Mouse (Mus musculus): ENCODE data around the gene Ric1. TPM values are rescaled to one million over a fixed set of nuclear protein-coding genes. Genes with fewer than 3 reads are reported as not detected.
"Not testable (repeated sequence)": the region's sequence is repeated elsewhere in the genome, so short reads cannot be mapped to it uniquely, and the experiment has no call there.

Ric1 gene
- polyA plus RNA-seq, 1 experiment = 49.7 TPM

GRCm38 (mm10) chr19:29562166-29562565 is 40.1 kb downstream of the Ric1 start:
- H3K4me1 ChIP-seq (ENCODE audit: control insufficient read depth, insufficient read depth, low read length) = no peaks in the 10 kb centered on the region
- no peak overlapping the region for H3K27ac ChIP-seq (ENCODE audit: insufficient read depth, low read length)
- H3K4me3 ChIP-seq (ENCODE audit: low read depth, low read length) = no peak overlapping the region
- H3K27me3 ChIP-seq (ENCODE audit: control insufficient read depth, insufficient read depth, low read length, poor library complexity, severe bottlenecking) = no peaks in the 10 kb centered on the region
- no peak for TF ChIP-seq CTCF (IDR thresholded peaks at IDR 0.05; ENCODE audit: low read depth, low read length)
- no peak for TF ChIP-seq POLR2A (IDR thresholded peaks at IDR 0.05; ENCODE audit: insufficient read depth, low read length)
- no peak for TF ChIP-seq EP300 (IDR thresholded peaks at IDR 0.05; ENCODE audit: insufficient read depth, low read depth, low read length)
- no peaks in the 10 kb centered on the region for H3K36me3 ChIP-seq (ENCODE audit: control insufficient read depth, insufficient read depth, low read length, poor library complexity, severe bottlenecking)
- no peak overlapping the region for H3K9ac ChIP-seq (ENCODE audit: low read depth, poor library complexity, severe bottlenecking)
- no peaks in the 10 kb centered on the region for H3K9me3 ChIP-seq (replicated peaks; ENCODE audit: control insufficient read depth, insufficient read depth, low read length, poor library complexity, severe bottlenecking)

DNA sequence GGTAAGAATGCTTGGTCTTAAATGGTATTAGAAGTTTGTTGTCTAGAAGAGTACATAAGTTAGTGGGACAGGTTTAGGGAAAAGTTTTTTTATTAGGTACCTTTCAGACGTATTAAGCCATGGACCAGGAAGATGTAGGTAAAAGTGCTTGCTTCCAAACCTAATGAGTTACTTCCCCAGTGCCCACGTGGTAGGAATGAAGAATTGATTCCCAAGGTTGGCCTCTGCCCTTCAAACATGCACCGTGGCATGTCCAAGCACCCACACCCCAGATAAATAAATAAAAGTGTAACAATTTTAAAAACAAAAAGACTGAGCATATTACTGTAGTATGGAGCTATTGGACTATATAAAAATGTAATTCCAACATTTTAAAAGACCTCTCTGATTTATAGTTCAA is 40.5 kb downstream of the Ric1 start:
- no peaks in the 10 kb centered on the region for H3K4me1 ChIP-seq (ENCODE audit: control insufficient read depth, insufficient read depth, low read length)
- TF ChIP-seq POLR2A (IDR thresholded peaks at IDR 0.05; ENCODE audit: insufficient read depth, low read length) (no peak), EP300 (IDR thresholded peaks at IDR 0.05; ENCODE audit: insufficient read depth, low read depth, low read length) (no peak), CTCF (IDR thresholded peaks at IDR 0.05; ENCODE audit: low read depth, low read length) (no peak)
- H3K27ac ChIP-seq (ENCODE audit: insufficient read depth, low read length) = no peak overlapping the region
- no peak overlapping the region for H3K4me3 ChIP-seq (ENCODE audit: low read depth, low read length)
- no peaks in the 10 kb centered on the region for H3K36me3 ChIP-seq (ENCODE audit: control insufficient read depth, insufficient read depth, low read length, poor library complexity, severe bottlenecking)
- no peaks in the 10 kb centered on the region for H3K27me3 ChIP-seq (ENCODE audit: control insufficient read depth, insufficient read depth, low read length, poor library complexity, severe bottlenecking)
- H3K9me3 ChIP-seq (replicated peaks; ENCODE audit: control insufficient read depth, insufficient read depth, low read length, poor library complexity, severe bottlenecking) = no peaks in the 10 kb centered on the region
- H3K9ac ChIP-seq (ENCODE audit: low read depth, poor library complexity, severe bottlenecking) = no peak overlapping the region

- Histone ChIP-seq H3K36me3 (ENCODE audit: control insufficient read depth, insufficient read depth, low read length, poor library complexity, severe bottlenecking) (no peaks in the 10 kb centered on the region), H3K27me3 (ENCODE audit: control insufficient read depth, insufficient read depth, low read length, poor library complexity, severe bottlenecking) (no peaks in the 10 kb centered on the region), H3K27ac (ENCODE audit: insufficient read depth, low read length) (no peak overlapping the region), H3K9me3 (replicated peaks; ENCODE audit: control insufficient read depth, insufficient read depth, low read length, poor library complexity, severe bottlenecking) (no peaks in the 10 kb centered on the region), H3K9ac (ENCODE audit: low read depth, poor library complexity, severe bottlenecking) (no peak overlapping the region), H3K4me3 (ENCODE audit: low read depth, low read length) (no peak overlapping the region), H3K4me1 (ENCODE audit: control insufficient read depth, insufficient read depth, low read length) (no peaks in the 10 kb centered on the region)
- TF ChIP-seq CTCF (IDR thresholded peaks at IDR 0.05; ENCODE audit: low read depth, low read length) (no peak), POLR2A (IDR thresholded peaks at IDR 0.05; ENCODE audit: insufficient read depth, low read length) (no peak), EP300 (IDR thresholded peaks at IDR 0.05; ENCODE audit: insufficient read depth, low read depth, low read length) (no peak)
Observed at GRCm38 (mm10) chr19:29563258-29563779, 41.2 kb downstream of the Ric1 start.

DNA sequence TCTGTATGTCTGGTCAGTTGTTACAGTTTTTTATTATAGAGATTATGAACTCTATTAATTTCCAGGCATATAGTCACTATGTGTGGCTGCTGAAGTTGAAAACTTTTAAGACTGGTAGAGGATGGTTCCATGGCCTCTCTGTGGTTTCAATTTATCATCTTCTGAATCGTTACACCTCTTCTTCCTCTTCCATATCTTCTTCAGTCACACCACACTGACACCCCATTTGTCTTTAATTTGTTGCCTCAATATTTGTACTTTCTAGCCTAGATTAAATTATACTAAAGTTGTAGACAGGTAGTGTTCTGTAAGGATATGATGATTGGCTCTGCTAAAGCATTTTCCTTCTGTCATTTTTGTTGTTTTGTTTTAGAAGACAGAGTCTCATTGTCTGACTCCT is 44.4 kb downstream of the Ric1 start:
- no peak for TF ChIP-seq EP300 (IDR thresholded peaks at IDR 0.05; ENCODE audit: insufficient read depth, low read depth, low read length)
- TF ChIP-seq CTCF (IDR thresholded peaks at IDR 0.05; ENCODE audit: low read depth, low read length) = no peak
- TF ChIP-seq POLR2A (IDR thresholded peaks at IDR 0.05; ENCODE audit: insufficient read depth, low read length) = no peak

DNA sequence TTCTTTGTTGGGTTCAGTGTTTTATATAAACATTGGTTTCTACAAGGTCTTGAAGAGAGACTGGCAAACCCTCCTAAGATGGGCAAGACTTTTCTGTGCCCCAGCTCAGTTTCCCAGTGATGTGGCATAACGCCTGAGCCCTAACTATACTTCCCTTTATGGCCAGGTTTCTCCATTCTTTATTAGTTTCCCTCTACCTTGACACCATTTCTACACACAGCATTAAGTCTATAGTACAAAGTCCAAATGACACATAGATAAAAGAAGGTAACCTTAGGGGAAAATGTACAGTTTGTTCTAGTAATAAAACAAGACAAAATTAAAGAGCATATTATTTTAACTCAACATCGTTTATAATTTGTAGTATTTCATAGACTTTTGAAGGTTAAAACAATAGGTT is 60.4 kb downstream of the Ric1 start:
- H3K9me3 ChIP-seq (replicated peaks; ENCODE audit: control insufficient read depth, insufficient read depth, low read length, poor library complexity, severe bottlenecking) = no peaks in the 10 kb centered on the region
- no peaks in the 10 kb centered on the region for H3K27me3 ChIP-seq (ENCODE audit: control insufficient read depth, insufficient read depth, low read length, poor library complexity, severe bottlenecking)
- peaks cover 6% of the 10 kb centered on the region for H3K36me3 ChIP-seq (ENCODE audit: control insufficient read depth, insufficient read depth, low read length, poor library complexity, severe bottlenecking)
- no peak overlapping the region for H3K9ac ChIP-seq (ENCODE audit: low read depth, poor library complexity, severe bottlenecking)
- H3K4me3 ChIP-seq (ENCODE audit: low read depth, low read length) = no peak overlapping the region
- no peaks in the 10 kb centered on the region for H3K4me1 ChIP-seq (ENCODE audit: control insufficient read depth, insufficient read depth, low read length)
- TF ChIP-seq EP300 (IDR thresholded peaks at IDR 0.05; ENCODE audit: insufficient read depth, low read depth, low read length) (no peak), CTCF (IDR thresholded peaks at IDR 0.05; ENCODE audit: low read depth, low read length) (no peak)
- H3K27ac ChIP-seq (ENCODE audit: insufficient read depth, low read length) = no peak overlapping the region

More for the DNA sequence above, 44.4 kb downstream of the Ric1 start:
- no peaks in the 10 kb centered on the region for H3K9me3 ChIP-seq (replicated peaks; ENCODE audit: control insufficient read depth, insufficient read depth, low read length, poor library complexity, severe bottlenecking)
- H3K27ac ChIP-seq (ENCODE audit: insufficient read depth, low read length) = no peak overlapping the region
- H3K9ac ChIP-seq (ENCODE audit: low read depth, poor library complexity, severe bottlenecking) = no peak overlapping the region
- no peaks in the 10 kb centered on the region for H3K36me3 ChIP-seq (ENCODE audit: control insufficient read depth, insufficient read depth, low read length, poor library complexity, severe bottlenecking)
- no peaks in the 10 kb centered on the region for H3K4me1 ChIP-seq (ENCODE audit: control insufficient read depth, insufficient read depth, low read length)
- no peak overlapping the region for H3K4me3 ChIP-seq (ENCODE audit: low read depth, low read length)
- H3K27me3 ChIP-seq (ENCODE audit: control insufficient read depth, insufficient read depth, low read length, poor library complexity, severe bottlenecking) = no peaks in the 10 kb centered on the region

GRCm38 (mm10) chr19:29583734-29584133 is 61.7 kb downstream of the Ric1 start:
- H3K36me3 ChIP-seq (ENCODE audit: control insufficient read depth, insufficient read depth, low read length, poor library complexity, severe bottlenecking) = peaks cover 14% of the 10 kb centered on the region
- H3K4me1 ChIP-seq (ENCODE audit: control insufficient read depth, insufficient read depth, low read length) = no peaks in the 10 kb centered on the region
- TF ChIP-seq EP300 (IDR thresholded peaks at IDR 0.05; ENCODE audit: insufficient read depth, low read depth, low read length) (no peak), POLR2A (IDR thresholded peaks at IDR 0.05; ENCODE audit: insufficient read depth, low read length) (no peak)
- no peaks in the 10 kb centered on the region for H3K9me3 ChIP-seq (replicated peaks; ENCODE audit: control insufficient read depth, insufficient read depth, low read length, poor library complexity, severe bottlenecking)
- no peaks in the 10 kb centered on the region for H3K27me3 ChIP-seq (ENCODE audit: control insufficient read depth, insufficient read depth, low read length, poor library complexity, severe bottlenecking)
- H3K27ac ChIP-seq (ENCODE audit: insufficient read depth, low read length) = no peak overlapping the region
- H3K4me3 ChIP-seq (ENCODE audit: low read depth, low read length) = no peak overlapping the region
- H3K9ac ChIP-seq (ENCODE audit: low read depth, poor library complexity, severe bottlenecking) = no peak overlapping the region

GRCm38 (mm10) chr19:29593783-29594182 is 71.7 kb downstream of the Ric1 start:
- H3K27me3 ChIP-seq (ENCODE audit: control insufficient read depth, insufficient read depth, low read length, poor library complexity, severe bottlenecking); H3K9me3 ChIP-seq (replicated peaks; ENCODE audit: control insufficient read depth, insufficient read depth, low read length, poor library complexity, severe bottlenecking); H3K4me1 ChIP-seq (ENCODE audit: control insufficient read depth, insufficient read depth, low read length); H3K36me3 ChIP-seq (ENCODE audit: control insufficient read depth, insufficient read depth, low read length, poor library complexity, severe bottlenecking); H3K4me3 ChIP-seq (ENCODE audit: low read depth, low read length); H3K27ac ChIP-seq (ENCODE audit: insufficient read depth, low read length); H3K9ac ChIP-seq (ENCODE audit: low read depth, poor library complexity, severe bottlenecking): not testable (repeated sequence)

Measured in ES-Bruce4 (cell line).